Mouse (Mus musculus) cerebellum, postnatal 10 days (tissue): ENCODE data around the gene Capn15.
A peak's percentile ranks its signal among the peaks of the same experiment; 100 is the strongest.

Source experiments
- DNase-seq, 2 experiments: peaks; one replicate each; pipeline ENCODE4 v3.0.0; 2021; ENCODE audit warnings: mixed read lengths in 2 of 2

Capn15 gene

GRCm38 (mm10) chr17:25985306-25986294 is at the start of gene Capn15:
TSS of gene Capn15 (minus strand) at chr17:25985796.
- peak; percentile 94 to 96 for DNase-seq

DNA sequence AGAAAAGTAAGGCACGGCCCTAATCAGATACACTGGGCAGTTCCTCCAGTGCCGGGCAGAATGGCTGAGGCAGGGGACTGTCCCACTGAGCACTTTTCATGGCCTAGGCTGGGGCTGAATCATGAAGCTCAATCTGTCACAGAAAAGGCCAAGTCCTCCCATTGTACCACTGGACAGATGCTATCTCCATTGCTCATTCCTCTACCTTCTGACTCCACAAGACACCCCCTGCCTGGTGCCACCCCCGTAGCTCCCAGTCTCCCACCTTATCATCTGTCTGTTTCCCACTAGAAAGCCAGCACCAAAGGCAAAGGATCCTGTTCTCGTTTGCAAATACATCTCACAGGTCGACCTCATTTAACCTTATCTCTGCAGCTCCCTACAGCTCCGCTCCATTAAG is 46.4 kb upstream of the Capn15 start:
- no peak for DNase-seq

- peak; percentile 59 to 68 for DNase-seq
Observed at GRCm38 (mm10) chr17:26031583-26031982, 46.0 kb upstream of the Capn15 start.

GRCm38 (mm10) chr17:26028261-26028660 is 42.7 kb upstream of the Capn15 start:
- no peak for DNase-seq

- no peak for DNase-seq
Observed at GRCm38 (mm10) chr17:26024674-26025073, 39.1 kb upstream of the Capn15 start.

DNA sequence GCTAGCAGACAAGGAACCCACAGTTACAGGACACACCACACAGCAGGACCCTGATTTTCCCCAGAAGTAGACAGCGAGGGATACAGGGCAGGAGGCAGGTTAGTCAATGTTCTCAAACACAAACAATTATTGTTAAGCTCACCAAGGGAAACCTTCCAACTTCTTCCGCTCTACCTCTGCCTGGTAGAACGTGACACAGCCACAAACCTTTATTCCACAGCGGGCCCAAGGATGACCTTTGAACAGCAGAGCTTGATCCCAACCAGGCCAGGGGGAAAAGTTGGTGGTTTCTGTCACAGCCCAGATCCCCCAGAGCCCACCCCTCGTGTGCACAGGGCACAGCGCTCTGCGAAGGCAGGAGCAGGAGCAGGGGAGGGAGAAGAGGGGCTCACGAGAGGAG is 38.4 kb upstream of the Capn15 start:
- no peak for DNase-seq

- DNase-seq, result no peak
Observed at GRCm38 (mm10) chr17:26023181-26023580, 37.6 kb upstream of the Capn15 start.

DNA sequence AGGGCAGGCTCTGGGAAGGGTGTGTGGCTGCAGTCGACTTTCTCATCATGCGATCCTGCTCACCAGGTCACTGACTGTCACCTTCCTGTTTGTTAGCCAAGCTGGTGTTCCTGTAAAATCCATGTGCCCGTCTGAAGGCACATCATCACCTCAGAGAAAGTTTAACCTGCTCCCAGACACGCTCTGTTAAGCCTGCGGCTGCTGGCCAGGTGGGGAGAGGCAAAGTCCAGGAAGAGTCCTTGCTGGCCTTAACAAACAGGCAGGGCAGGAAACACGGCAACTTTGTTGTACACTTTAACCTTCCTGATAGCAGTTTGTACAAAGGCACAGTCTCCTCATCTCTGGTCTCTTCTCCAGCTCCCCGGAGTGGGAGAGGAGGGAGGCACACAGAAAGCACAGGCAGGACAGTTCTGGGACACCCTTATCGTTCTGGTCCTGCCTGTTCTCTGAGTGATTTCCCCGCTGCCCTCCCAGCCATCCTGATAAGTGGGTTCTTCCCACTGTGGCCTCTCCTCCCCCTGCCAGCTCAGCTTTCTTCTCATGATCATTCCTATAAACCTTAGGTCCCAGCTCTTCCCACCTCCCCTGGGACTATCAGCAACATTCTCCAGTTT is 36.2 kb upstream of the Capn15 start:
- DNase-seq, result no peak

DNA sequence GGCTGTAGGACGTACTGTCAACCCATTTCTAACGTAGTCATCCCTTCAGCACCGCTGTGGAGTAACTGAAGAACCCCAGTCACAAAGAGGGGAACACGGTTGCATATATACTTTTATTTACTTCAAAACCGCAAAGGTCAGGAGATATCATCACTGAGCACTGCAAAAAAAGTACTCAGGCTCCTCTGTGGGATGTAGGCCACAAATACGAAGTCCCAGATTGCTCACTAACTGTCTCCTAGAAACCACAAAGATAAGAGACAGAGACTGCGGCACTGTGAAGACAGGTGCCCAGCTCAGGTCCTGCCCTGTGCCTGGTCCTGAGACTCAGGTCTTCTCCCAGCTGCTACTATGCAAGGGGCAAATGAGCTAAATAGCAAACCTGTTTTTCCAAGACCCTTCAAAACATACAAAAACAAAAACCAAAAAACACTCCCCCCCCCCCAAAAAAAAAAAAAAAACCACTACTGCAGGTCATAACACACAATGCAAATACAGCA is 35.3 kb upstream of the Capn15 start:
- no peak for DNase-seq

DNA sequence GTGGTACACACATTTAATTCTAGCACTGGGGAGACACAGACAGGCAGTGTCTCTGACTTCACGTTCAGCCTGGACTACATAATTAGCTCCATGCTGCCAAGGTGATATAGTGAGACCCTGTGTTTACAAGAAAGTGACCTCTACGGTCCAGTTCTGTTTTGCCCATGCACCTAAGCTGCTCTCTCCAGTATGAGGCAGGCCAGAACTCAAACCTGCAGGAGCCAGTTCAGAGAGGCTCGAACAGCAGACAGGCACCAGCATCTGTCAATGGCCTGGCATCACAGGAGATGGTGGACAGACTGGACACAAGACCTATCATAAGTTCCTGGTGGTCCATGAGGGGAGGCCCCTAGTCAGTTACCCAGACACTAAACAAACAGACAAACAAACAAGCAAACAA is 32.8 kb upstream of the Capn15 start:
- no peak for DNase-seq

DNA sequence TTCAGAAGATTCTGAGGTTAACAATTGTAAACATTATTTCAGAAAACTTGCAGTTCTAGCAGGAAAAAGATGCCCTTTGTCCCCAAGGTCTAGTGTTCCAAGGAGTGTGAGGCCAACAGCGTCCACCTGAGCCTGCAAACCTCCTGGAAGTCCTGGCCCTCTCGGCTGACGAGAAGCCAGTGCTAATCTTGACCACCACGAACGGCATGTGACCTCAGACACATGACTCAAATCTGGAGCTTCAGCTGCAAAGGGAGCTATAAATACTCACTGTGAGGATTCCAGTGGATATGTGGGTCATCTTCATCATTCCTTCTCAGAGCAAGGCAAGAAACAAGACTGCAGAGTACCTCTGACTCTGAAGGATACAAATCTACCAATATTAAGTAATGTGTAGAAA is 32.4 kb upstream of the Capn15 start:
- DNase-seq, result no peak

DNA sequence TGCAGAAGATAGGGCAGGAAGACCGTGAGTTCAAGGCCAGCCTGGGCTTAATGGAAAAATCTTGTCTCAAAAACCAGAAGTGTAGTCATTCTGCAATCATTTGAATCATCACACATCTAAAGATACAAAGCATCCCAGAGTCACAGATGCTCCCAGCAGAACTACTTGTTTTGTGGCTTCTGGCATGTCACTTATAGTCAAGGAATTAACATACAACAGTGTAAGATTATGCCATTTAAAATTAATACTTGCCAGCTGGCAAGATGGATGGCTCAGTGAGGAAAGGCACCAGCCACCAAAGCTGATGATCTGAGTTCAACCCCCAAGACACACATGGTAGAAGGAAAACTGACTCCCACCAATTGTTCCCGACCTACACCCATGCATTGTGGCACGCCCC is 31.4 kb upstream of the Capn15 start:
- DNase-seq, result no peak

DNA sequence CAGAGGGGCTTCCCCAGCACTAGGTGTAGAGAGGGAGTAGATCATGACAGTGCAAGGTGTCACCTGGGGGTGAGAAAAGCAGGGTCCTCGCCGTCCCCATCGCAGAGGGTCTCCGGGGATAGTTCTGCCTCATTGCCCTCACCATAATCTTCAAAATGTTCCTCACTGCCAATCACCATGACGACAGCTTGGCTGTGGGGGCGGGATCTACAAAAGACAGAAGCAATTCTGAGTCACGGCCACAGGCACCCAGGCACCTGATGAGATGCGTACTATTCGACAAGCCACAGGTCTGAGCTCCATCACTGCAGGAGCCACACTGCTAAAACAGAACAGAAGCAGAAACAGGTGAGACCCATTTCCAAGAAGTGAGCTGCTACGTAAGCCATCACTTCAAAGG is 28.1 kb upstream of the Capn15 start:
- DNase-seq, result no peak

- DNase-seq, result peak; percentile 93 to 96
Observed at GRCm38 (mm10) chr17:26011841-26012460, 26.4 kb upstream of the Capn15 start.

DNA sequence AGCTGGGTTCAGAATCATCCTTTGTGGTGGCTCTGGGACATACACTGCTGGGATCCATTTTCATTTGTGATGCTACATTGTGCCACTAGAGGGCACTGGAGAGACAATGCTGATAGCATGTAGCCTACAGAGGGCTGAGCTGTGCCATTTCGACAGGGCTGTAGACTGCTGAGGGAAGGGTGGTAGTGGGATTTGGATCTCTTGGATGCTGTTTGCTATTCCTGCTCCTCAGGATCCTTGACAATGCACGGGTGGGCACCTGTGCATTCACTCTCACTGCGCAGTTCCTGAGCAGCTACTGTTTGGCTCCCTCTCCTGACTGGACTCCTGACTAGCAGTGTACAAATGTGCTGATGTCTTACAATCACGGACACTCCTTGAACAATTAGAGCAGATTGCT is 23.9 kb upstream of the Capn15 start:
- DNase-seq, result peak; percentile 91 to 94

GRCm38 (mm10) chr17:26008787-26009186 is 23.2 kb upstream of the Capn15 start:
- no peak for DNase-seq

DNA sequence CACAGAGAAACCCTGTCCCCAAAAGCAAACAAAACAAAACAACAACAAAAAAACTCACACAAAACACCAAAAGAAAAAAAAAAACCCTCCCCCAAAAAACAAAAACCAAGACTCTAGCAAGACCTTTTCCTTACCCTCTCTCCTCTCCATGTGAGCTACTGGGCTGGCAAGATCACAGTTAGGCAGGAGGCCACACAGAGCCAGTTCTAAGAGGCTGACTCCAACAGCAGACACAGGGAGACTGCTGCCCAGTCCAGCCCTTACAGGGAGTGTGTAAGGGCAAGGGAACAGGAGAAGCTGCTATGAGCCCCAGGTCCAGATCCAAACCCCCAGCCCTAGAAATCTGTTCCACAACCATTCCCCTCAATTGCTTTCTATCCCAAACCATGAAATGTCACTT is 22.7 kb upstream of the Capn15 start:
- no peak for DNase-seq

GRCm38 (mm10) chr17:26007646-26008045 is 22.1 kb upstream of the Capn15 start:
- no peak for DNase-seq

GRCm38 (mm10) chr17:26005731-26006450 is 20.3 kb upstream of the Capn15 start:
- DNase-seq, result no peak

GRCm38 (mm10) chr17:26004711-26005110 is 19.1 kb upstream of the Capn15 start:
- DNase-seq, result no peak

DNA sequence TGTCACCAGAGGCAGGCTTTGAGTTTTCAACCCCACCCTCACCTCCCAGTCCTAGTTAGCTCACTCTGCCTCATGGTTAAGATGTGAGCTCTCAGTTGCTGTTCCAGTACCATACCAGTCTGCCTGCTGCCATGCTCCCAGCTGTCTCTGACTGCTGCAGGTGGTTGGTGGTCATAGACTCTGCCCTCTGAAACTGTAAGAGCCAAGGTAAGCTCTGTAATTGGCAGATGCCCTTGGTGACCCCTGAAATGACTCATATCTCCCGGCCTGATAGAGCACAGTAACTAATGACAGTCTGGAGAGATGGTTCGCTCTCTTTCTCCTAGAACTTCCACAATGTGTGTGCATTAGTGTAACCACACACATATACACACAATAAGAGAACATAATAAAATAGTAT is 18.3 kb upstream of the Capn15 start:
- DNase-seq, result no peak

DNA sequence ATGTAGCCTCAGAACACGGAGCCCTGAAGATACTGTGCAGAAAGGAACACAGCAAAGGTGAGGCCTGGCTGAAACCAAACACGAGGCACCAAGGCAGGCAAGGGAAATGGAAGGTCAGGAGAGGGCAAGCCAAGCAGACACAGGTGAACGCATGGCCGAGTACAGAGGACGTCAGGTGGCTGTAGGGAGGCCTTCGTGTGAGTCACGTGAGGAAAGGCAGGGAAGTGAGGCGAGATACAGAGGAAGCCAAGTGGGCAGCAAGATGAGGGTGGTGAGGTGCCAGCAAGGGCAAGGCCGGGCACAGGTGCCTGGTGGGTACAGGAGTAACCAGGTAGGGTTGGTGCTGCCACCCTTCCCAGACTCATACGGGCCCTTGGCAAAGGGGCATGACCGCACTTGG is 12.8 kb upstream of the Capn15 start:
- DNase-seq, result no peak

- DNase-seq, result no peak
Observed at GRCm38 (mm10) chr17:25993489-25993888, 7.9 kb upstream of the Capn15 start.
